Mouse (Mus musculus) stomach, embryonic 16.5 days (tissue): ENCODE measurements around the gene C1s2. TPM values are rescaled to one million over a fixed set of nuclear protein-coding genes. Genes with fewer than 3 reads are reported as not detected.

Source experiments
- polyA plus RNA-seq: library from polyadenylated mRNA; unstranded; fragments of >200 nt; fragmentation: Nextera tagmentation; extraction: Ambion mirVana; gene quantifications from 2 replicates; pipeline ENCODE4 v1.2.1, GENCODE M21; 2015

C1s2 gene
- polyA plus RNA-seq, 1 experiment from 2014 or later: not detected

Other genes starting within 250 kb of the C1s2 start
- gene Pex5, start 221.0 kb downstream of the C1s2 start, polyA plus RNA-seq: 43.1 and 45.6 TPM in 2 replicates
- gene Clstn3, start 171.3 kb downstream of the C1s2 start, polyA plus RNA-seq: 5.9 and 7.3 TPM in 2 replicates
- 1.6 and 1.7 TPM in 2 replicates for gene C1rl, start 143.0 kb downstream of the C1s2 start, polyA plus RNA-seq
- gene C1ra, start 123.7 kb downstream of the C1s2 start, polyA plus RNA-seq: 9.4 TPM in 2 replicates
- gene C1s1, start 93.7 kb downstream of the C1s2 start, polyA plus RNA-seq: 12.6 and 15.2 TPM in 2 replicates
- 0.11 TPM in 1 of 2 replicates, not detected in the other for gene C1rb, start 65.8 kb downstream of the C1s2 start, polyA plus RNA-seq
- gene Lpcat3, start 26.9 kb upstream of the C1s2 start, polyA plus RNA-seq: 84.1 and 86.8 TPM in 2 replicates
- 167 and 175 TPM in 2 replicates for gene Emg1, start 76.1 kb upstream of the C1s2 start, polyA plus RNA-seq
- gene Phb2, start 76.3 kb upstream of the C1s2 start, polyA plus RNA-seq: 282 and 303 TPM in 2 replicates
- 19.6 and 20.1 TPM in 2 replicates for gene Ptpn6, start 102.6 kb upstream of the C1s2 start, polyA plus RNA-seq
- gene Grcc10, start 105.3 kb upstream of the C1s2 start, polyA plus RNA-seq: 352 and 357 TPM in 2 replicates
- not detected in 2 replicates for gene Gm45234, start 119.9 kb upstream of the C1s2 start, polyA plus RNA-seq
- 12.2 and 13.1 TPM in 2 replicates for gene Atn1, start 120.4 kb upstream of the C1s2 start, polyA plus RNA-seq
- gene Eno2, start 133.6 kb upstream of the C1s2 start, polyA plus RNA-seq: 9.3 and 9.8 TPM in 2 replicates
- gene Lrrc23, start 143.6 kb upstream of the C1s2 start, polyA plus RNA-seq: 0.53 and 0.65 TPM in 2 replicates
- 14.8 and 15.1 TPM in 2 replicates for gene Spsb2, start 172.6 kb upstream of the C1s2 start, polyA plus RNA-seq
- 938 and 959 TPM in 2 replicates for gene Tpi1, start 178.2 kb upstream of the C1s2 start, polyA plus RNA-seq
- gene Usp5, start 193.4 kb upstream of the C1s2 start, polyA plus RNA-seq: 128 and 139 TPM in 2 replicates
- gene Cdca3, start 193.5 kb upstream of the C1s2 start, polyA plus RNA-seq: 129 and 138 TPM in 2 replicates
- gene Gnb3, start 204.2 kb upstream of the C1s2 start, polyA plus RNA-seq: 0.66 and 1.5 TPM in 2 replicates
- gene P3h3, start 221.7 kb upstream of the C1s2 start, polyA plus RNA-seq: 9.9 and 11.5 TPM in 2 replicates
- 1.1 and 1.7 TPM in 2 replicates for gene Gpr162, start 227.9 kb upstream of the C1s2 start, polyA plus RNA-seq